Mouse (Mus musculus): ENCODE data around the gene Cfdp1.

Gene Cfdp1

DNA sequence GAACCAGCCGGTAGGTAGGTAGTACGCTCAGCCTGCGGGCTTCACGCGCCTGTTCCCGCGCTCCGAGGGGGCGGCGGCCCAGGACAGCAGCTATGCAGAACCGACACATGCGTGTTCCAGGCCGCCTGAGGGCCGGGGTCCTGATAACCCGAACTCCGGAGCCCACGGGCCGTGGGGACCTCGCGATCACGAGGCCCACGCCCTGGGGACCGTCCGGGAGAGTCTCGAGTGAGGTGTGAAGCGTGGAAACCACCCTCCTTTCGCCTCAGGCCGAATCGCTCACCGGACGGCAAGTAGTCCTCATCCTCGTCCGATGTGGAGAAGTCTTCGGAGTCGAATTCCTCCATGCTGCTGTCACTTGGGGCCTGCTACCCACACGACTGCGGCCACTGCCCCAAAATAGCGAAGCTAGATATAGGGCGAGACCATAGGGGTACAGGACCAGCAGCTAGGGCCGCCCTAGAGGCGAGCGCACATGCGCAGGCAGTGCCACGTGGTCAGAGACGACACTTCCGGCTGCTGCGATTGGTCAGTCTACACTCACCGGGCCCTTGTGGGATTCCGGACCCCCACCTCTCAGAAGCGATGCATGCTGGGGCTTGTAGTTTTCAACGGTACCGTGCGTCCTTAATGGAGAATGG is at the start of gene Cfdp1:
Gene Cfdp1, minus strand, starts transcription at position 431 of the 641 bp plus-strand sequence.
- peak; percentile 83 to 90 for DNase-seq (ENCODE audit: low read depth in 1 of 2, low spot score in 2 of 2)

DNA sequence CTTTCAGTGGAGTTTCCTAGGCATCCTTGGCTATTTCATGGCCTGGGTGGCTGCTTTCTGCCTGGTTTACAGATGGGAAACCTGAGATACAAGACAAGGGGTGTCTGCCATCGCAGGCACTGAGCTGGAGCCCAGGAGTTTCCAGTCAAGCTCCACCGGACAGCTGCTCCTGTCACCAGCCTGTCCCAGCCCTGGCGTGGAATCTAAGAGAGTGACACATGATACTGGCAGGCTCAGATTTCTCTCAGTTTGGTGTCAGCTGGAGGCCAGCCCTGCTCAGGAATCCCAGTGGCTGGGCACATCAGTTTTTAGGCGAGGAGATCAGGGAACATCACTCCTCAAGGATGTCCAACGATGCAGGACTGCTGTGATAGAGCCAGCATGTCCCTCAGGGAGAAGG is 48.0 kb upstream of the Cfdp1 start:
- no peak for DNase-seq (ENCODE audit: low read depth in 1 of 2, low spot score in 2 of 2)

DNA sequence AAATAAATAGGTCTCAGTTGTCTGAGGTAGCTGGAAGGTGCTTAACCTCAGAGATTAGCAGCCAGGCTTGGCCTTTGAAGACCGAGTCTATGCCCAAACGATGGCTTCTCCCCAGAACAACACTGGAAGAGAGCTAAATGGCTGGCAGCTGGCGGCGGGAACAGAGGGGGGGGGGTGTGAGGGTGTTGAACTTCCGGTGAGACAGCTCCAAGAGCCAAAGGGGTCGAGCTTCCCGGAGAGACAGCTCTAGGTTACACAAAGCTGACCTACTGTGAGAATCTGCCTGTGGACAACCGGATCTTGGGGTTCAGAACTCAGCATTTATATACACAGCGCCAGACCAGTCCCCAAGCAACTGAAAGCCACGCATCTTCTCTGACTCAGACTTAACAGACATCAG is 44.5 kb upstream of the Cfdp1 start:
- no peak for DNase-seq (ENCODE audit: low read depth in 1 of 2, low spot score in 2 of 2)

GRCm38 (mm10) chr8:111894955-111895354 is 40.9 kb upstream of the Cfdp1 start:
- DNase-seq (ENCODE audit: low read depth in 1 of 2, low spot score in 2 of 2): no peak

DNA sequence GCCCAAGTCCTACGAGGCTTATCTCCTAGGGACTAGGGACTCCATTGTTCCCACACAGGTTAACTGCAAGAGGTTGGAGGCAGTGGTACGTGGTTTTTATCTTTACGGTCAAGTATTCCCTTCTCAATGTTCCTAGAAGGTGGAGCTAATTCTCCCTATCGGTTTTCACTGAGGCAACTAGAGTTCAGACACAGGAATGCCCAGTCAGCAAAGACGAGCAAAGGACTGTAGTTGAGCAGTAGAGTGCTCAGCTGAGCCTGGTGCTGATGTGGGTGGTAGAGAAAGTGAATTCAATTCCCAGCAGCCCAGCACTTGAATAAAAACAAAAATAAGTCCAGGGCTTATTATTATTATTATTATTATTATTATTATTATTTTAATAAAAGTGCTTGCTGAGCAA is 38.5 kb upstream of the Cfdp1 start:
- no peak for DNase-seq (ENCODE audit: low read depth in 1 of 2, low spot score in 2 of 2)

DNA sequence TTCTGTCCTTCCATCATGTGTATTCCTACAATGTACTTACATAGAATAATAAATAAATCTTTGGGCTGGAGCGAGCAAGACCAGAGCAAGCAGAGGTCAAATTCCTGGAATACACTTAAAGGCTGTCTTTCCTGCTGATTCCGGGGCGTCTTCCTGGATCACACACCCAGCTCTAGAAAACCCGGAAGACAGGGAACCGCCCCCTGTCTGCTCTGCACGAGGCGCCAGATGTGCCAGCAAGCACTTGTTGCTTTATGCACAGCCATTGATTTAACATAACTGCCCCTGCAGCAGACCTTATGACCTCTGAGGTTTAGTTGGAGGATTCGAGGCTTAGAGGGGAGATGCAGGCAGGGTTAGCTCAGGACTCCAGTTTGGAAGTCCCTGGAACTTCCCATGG is 37.9 kb upstream of the Cfdp1 start:
- no peak for DNase-seq (ENCODE audit: low read depth in 1 of 2, low spot score in 2 of 2)

- no peak for DNase-seq (ENCODE audit: low read depth in 1 of 2, low spot score in 2 of 2)
Observed at GRCm38 (mm10) chr8:111890911-111891303, 36.8 kb upstream of the Cfdp1 start.

GRCm38 (mm10) chr8:111889931-111890910 is 36.1 kb upstream of the Cfdp1 start:
- no peak for DNase-seq (ENCODE audit: low read depth in 1 of 2, low spot score in 2 of 2)

DNA sequence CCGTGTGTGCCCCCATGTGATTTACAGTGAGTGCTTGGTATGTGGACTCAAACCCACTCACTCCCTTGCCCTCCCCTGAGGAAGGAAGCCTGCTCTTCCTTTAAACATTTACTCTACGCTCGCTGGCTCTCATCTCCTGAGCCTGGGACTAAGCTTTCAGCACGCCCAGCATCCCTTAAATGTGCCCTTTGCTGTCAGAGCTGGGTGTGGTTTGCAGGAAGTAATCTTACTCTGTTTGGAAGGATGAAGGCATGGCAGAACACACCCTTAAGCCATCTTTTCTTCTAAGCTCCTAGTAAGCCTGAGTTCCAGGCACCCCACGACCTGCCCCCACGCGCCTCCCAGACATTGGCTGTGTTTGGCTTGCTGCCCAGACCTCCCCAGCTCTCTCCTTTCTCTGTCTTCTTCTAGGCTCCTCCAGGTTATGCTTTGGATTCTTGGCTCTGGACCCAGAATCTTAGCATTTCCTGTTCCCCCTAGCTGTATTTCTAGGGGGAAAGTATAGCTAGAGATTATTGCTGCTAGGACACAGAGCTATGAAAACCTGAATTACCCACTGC is 34.1 kb upstream of the Cfdp1 start:
- no peak for DNase-seq (ENCODE audit: low read depth in 1 of 2, low spot score in 2 of 2)

DNA sequence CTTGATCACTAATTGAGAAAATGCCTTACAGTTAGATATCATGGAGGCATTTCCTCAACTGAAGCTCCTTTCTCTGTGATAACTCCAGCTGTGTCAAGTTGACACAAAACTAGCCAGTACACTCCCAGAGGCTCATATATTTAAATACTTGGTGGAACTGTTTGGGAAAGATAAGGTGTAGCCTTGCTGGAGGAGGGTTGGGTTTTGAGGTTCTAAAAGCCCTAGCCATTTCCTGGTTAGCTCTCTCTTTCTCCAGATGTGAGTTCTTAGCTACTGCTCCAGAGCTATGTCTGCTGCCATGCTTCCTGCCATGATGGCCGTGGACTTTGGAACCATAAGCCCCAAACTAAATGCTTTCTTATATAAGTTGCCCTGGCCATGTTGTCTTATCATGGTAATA is 33.4 kb upstream of the Cfdp1 start:
- no peak for DNase-seq (ENCODE audit: low read depth in 1 of 2, low spot score in 2 of 2)

- DNase-seq (ENCODE audit: low read depth in 1 of 2, low spot score in 2 of 2): no peak
Observed at GRCm38 (mm10) chr8:111883615-111884014, 29.5 kb upstream of the Cfdp1 start.

DNA sequence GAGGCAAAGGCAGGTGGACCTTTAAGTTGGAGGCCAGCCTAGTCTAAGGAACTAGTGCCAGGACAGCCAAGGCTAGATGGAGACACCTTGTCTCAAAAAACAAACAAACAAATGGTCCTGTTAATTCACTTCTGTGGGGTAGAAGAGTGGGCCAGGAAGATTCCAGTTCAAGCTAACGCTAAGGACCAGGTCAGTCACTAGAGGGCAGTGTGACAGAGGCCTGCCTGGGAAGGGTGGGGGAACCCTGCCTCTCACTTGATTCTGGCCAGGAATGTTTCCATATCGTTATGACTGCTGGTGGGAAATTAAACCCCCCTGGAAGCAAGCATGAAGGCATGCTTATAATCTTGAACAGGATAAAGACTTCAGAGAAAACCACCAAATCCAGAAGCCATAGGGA is 27.5 kb upstream of the Cfdp1 start:
- DNase-seq (ENCODE audit: low read depth in 1 of 2, low spot score in 2 of 2): no peak

- no peak for DNase-seq (ENCODE audit: low read depth in 1 of 2, low spot score in 2 of 2)
Observed at GRCm38 (mm10) chr8:111877711-111878110, 23.6 kb upstream of the Cfdp1 start.

- peak; percentile 80 to 94 for DNase-seq (ENCODE audit: low read depth in 1 of 2, low spot score in 2 of 2)
Observed at GRCm38 (mm10) chr8:111876355-111876948, 22.4 kb upstream of the Cfdp1 start, which contains the start of gene Tmem170. TSS of gene Tmem170 (minus strand) at chr8:111876750.

DNA sequence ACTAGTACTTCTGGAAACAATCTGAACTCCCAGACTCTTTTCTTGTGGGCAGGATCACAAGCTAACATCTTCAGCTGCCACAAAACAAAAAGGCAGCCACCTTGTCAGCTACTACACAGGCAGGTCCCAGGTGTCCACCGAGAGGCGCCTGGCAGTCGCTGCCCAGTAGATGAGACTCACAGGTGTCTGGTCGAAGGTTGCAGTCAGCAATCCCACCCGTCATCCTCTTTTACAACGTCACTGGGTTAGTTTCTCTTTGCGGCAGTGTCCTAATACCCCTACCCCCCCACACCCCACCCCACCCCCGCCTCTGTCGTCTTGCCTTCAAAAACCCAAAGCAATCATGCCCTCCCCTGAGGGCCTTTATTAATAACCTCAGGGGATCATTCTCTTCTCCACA is 21.7 kb upstream of the Cfdp1 start:
- no peak for DNase-seq (ENCODE audit: low read depth in 1 of 2, low spot score in 2 of 2)

- DNase-seq (ENCODE audit: low read depth in 1 of 2, low spot score in 2 of 2): no peak
Observed at GRCm38 (mm10) chr8:111871278-111871677, 17.2 kb upstream of the Cfdp1 start.

DNA sequence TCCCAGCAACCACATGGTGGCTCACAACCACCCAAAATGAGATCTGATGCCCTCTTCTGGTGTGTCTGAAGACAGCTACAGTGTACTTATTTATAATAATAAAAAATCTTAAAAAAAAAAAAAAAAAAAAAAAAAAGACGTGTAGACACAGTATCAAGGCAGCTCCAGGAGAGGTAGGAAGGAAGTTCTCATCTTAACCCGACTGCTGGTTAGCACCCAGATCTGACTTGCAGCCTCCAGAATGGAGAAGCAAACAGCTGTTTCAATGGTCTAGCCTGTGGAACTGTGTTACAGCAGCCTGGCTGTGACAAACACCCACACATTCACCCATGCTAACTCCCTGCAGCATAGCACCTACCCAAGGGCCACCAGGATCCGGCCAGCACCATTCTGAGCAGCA is 16.3 kb upstream of the Cfdp1 start:
- no peak for DNase-seq (ENCODE audit: low read depth in 1 of 2, low spot score in 2 of 2)

- no peak for DNase-seq (ENCODE audit: low read depth in 1 of 2, low spot score in 2 of 2)
Observed at GRCm38 (mm10) chr8:111868664-111869063, 14.6 kb upstream of the Cfdp1 start.

DNA sequence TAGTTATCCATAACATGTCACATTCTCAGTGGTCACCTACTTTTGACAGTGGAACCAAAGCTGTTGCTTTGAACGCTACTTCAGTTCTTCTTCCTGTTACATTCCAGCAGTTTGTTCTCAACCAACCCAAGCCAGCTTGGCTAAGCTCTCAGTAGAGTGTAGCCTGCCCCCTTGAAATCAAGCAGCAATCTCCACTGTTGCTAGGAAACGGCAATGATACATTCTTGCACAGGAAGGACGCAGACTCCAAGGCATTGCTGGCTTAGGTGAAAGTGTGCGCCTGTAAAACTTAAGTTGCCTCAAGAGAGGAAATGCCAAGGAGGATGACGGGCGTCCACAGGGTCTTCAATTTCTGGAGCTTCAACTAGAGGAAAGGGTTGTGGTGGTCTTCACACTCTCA is 11.8 kb upstream of the Cfdp1 start:
- no peak for DNase-seq (ENCODE audit: low read depth in 1 of 2, low spot score in 2 of 2)

DNA sequence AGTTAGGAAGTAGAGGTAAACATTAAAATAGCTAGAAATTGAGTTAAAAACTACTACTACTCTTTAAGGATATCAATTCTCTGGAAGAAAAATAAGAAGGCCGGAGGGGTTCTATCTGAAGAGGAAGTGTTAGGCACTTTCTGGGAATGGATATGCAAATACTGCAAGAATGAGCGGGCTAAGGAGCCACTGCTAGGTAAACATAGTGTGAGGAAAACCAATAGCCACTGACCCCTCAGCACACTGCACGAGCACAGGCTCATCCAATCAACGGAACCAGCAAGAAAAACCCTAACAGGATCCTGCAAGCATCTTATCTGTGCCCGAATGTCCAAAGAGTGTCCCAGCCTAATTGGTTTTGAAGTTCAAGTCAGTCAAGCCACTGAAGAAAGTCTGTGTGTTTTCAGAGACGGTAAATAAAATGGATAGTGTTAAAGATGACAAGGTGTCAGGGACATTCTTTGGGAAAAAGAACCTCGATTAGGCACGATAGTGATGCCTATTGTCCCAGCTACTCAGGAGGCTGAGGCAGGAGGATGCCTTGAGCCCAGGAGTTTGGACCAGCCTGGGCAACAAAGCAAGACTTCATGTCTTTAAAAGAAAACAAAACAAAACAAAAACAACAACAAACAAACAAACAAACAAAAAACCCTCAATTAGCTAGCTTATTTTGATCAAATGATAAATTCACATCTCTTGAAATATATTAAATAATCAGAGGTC is 11.2 kb upstream of the Cfdp1 start:
- DNase-seq (ENCODE audit: low read depth in 1 of 2, low spot score in 2 of 2): no peak

DNA sequence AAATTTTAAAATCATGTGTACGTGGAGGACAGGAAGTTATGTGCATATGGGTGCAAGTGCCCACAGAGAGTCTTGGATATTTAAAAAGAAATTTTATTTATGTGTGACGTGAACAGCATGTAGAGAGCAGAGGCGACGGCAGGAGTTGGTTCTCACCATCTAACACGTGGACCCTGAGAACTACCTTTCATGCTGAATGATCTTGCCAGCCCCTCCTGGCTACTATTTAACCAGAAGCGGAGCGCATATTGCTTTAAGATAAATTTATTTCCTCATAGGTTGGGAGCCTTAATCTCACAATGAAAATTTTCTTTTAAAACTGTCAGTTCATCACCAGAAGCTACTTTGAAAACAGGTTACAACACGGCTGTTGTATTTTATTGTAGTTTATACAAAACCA is 10.6 kb upstream of the Cfdp1 start:
- no peak for DNase-seq (ENCODE audit: low read depth in 1 of 2, low spot score in 2 of 2)
